Mouse (Mus musculus) heart, postnatal 0 days (tissue): ENCODE measurements at regions not wholly inside any gene's neighbourhood (a gene's known extent, or its start where the extent isn't known, plus 50 kb on each side); places are given as distances from the start of the nearest gene placed in this dataset.

Experiments used
- CTCF ChIP-seq: IDR thresholded peaks from 2 replicates; pipeline ENCODE4 v1.5.1; 2016; ENCODE audit warnings: antibody characterized with exemption, control low read depth, low read depth
- EP300 ChIP-seq: IDR thresholded peaks from 2 replicates; pipeline ENCODE4 v1.6.1; 2016; ENCODE audit warnings: antibody characterized with exemption, low read depth

GRCm38 (mm10) chr1:89352936-89353335 lies 101.7 kb upstream of the Agap1 start:
- no peak for TF ChIP-seq CTCF
- TF ChIP-seq EP300 = no peak
